ENCODE assay signal across 11 mouse cellular contexts in genomic region chr1:166155113-166155494, GRCm38 (mm10). TPM values are rescaled to one million over a fixed set of nuclear protein-coding genes. Genes with fewer than 3 reads are reported as not detected.
"Had no signal": no experiment of that assay in that cellular context is flagged by ENCODE, and none has a peak within 500 bp of the region (broad histone marks: within the 10 kb centered on the region; RNA-seq: fewer than 3 reads in every experiment).

No protein-coding gene starts in this region.

- H3K9me3 ChIP-seq: limb, embryonic 12.5 days; midbrain, embryonic 10.5 days; neural tube, embryonic 13.5 days had no signal

- H3K9ac ChIP-seq: limb, embryonic 12.5 days; liver, embryonic 14.5 days had no signal

- H3K36me3 ChIP-seq: limb, embryonic 12.5 days; midbrain, embryonic 10.5 days; neural tube, embryonic 13.5 days had no signal

- H3K4me1 ChIP-seq: limb, embryonic 12.5 days had no signal

- H3K27ac ChIP-seq: left cerebral cortex, adult 2 months; limb, embryonic 12.5 days; liver, embryonic 14.5 days; midbrain, embryonic 10.5 days; neural tube, embryonic 13.5 days had no signal

- DNase-seq: kidney, adult 18-20 months; kidney, postnatal 14 days; liver; lung, adult 18-20 months; lung, postnatal 10 days; right cerebral cortex, postnatal 14 days had no signal

- H3K4me3 ChIP-seq: left cerebral cortex, adult 2 months; neural tube, embryonic 13.5 days had no signal

RNA-seq across cellular contexts. Expression of gene Gpa33, which starts 25.1 kb away (rescaled TPM):
- polyA plus RNA-seq: neural tube, embryonic 13.5 days had no signal
